Mouse (Mus musculus) olfactory bulb, adult 2 months (tissue): ENCODE results near the gene Ms4a7. TPM values are rescaled to one million over a fixed set of nuclear protein-coding genes. Genes with fewer than 3 reads are reported as not detected.

ENCODE experiments used
- H3K27ac ChIP-seq: fragments of 200-500 bp; 2 replicates; pipeline ENCODE4 v1.5.1; 2012; ENCODE audit warnings: low read depth, low read length; ENCODE audit not compliant: insufficient read depth
- H3K4me1 ChIP-seq: fragments of 200-500 bp; 2 replicates; pipeline ENCODE4 v1.6.1; 2012; ENCODE audit warnings: low read length; ENCODE audit not compliant: control insufficient read depth, insufficient read depth
- H3K4me3 ChIP-seq: fragments of 200-500 bp; 2 replicates; pipeline ENCODE4 v1.5.1; 2012; ENCODE audit warnings: mild to moderate bottlenecking, low read depth, low read length, moderate library complexity; ENCODE audit not compliant: insufficient read depth
- CTCF ChIP-seq: fragments of 200-500 bp; IDR thresholded peaks from 2 replicates; pipeline ENCODE4 v1.5.1; 2012; ENCODE audit warnings: low read depth, mild to moderate bottlenecking, low read length, moderate library complexity; ENCODE audit not compliant: insufficient read depth
- POLR2A ChIP-seq: fragments of 200-500 bp; IDR thresholded peaks from 2 replicates; pipeline ENCODE4 v1.6.1; 2012; ENCODE audit warnings: mild to moderate bottlenecking, low read depth, low read length, moderate library complexity; ENCODE audit not compliant: insufficient read depth
- WGBS: fragments of 180-500 bp; shearing (Covaris S2); methylation state at CpG from one replicate; pipeline ENCODE4 v1.1.7; 2018; 5-methylcytosine and 5-hydroxymethylcytosine counted together
- polyA plus RNA-seq: library from polyadenylated mRNA; stranded (reverse); fragments of >200 nt; gene quantifications from 2 replicates; pipeline ENCODE4 v1.2.4, GENCODE M21; 2012; ENCODE audit warnings: low replicate concordance; ENCODE audit not compliant: missing spikeins, insufficient read depth, insufficient read length

The Ms4a7 gene
- not detected in 2 replicates for polyA plus RNA-seq

- TF ChIP-seq CTCF (no peak), POLR2A (no peak)
- Histone ChIP-seq H3K4me3 (no peak within 1 kb of the TSS), H3K27ac (no peak within 1 kb of the TSS), H3K4me1 (no peaks in the 10 kb centered on the region)
- WGBS: 82% methylated on average over 6 of the region's 6 CpGs
Measured at GRCm38 (mm10) chr19:11335932-11336331, at the start of gene Ms4a7. TSS of gene Ms4a7 (minus strand) at chr19:11336146.

- H3K27ac ChIP-seq: no peak overlapping the region
- WGBS: 82% methylated on average over 2 of the region's 2 CpGs
- no peak overlapping the region for H3K4me3 ChIP-seq
- TF ChIP-seq POLR2A (no peak), CTCF (no peak)
- H3K4me1 ChIP-seq: no peaks in the 10 kb centered on the region
Measured at GRCm38 (mm10) chr19:11376399-11376798, 40.5 kb upstream of the Ms4a7 start.

DNA sequence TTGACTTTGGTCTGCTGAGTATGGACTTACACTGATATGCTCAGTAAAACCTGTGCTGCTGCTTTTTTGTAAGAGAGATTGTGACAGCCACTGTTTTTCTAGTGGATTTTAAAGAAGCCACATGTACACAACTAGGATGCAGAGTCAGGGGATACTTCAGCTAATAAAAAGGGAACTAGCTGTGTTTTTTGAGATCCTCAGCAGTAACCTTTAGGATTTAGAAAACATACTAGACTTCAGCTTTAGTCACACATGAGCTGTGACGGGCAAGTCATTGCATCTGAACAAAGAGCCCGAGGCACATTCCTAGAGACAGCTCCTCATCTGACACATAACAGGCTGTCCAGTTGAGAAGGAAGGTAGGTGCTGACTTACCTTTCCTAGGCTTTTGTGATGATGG is 39.3 kb upstream of the Ms4a7 start, which contains the start of gene Ms4a4a:
Ms4a4a (plus strand) TSS at position 251 of the 400 bp plus-strand sequence.
- TF ChIP-seq POLR2A (no peak), CTCF (no peak)
- H3K4me3 ChIP-seq: no peak within 1 kb of the TSS
- 82% methylated on average over 2 of the region's 2 CpGs for WGBS

DNA sequence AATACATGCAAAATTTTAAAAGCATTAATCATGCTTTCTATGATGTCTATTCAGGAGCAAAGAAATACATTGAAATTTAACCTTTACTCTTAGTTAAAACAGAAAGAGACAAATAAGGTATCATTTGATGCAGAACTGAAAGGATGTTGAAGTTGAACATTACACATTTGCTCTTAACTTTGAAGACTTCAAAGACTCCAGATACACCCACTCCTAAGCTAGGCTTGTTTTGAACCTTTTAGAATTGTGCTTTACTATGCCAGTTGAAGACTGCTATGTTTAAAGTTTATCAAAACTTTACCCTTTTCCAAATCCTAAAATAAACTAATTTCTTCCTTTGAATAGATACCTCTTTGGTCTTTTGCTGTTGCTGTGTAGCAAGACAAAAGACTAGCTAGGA is 35.2 kb upstream of the Ms4a7 start:
- TF ChIP-seq CTCF: no peak
- no peak for TF ChIP-seq POLR2A
- Histone ChIP-seq H3K4me3 (no peak overlapping the region), H3K27ac (no peak overlapping the region), H3K4me1 (no peaks in the 10 kb centered on the region)

More for the DNA sequence above, 39.3 kb upstream of the Ms4a7 start, which contains the start of gene Ms4a4a:
- no peak within 1 kb of the TSS for H3K27ac ChIP-seq
- H3K4me1 ChIP-seq: no peaks in the 10 kb centered on the region

- H3K4me1 ChIP-seq: no peaks in the 10 kb centered on the region
- 81% methylated on average over 3 of the region's 3 CpGs for WGBS
- TF ChIP-seq CTCF: no peak
- TF ChIP-seq POLR2A: no peak
- H3K4me3 ChIP-seq: no peak overlapping the region
- H3K27ac ChIP-seq: no peak overlapping the region
Measured at GRCm38 (mm10) chr19:11368310-11368709, 32.4 kb upstream of the Ms4a7 start.

GRCm38 (mm10) chr19:11362002-11362401 is 26.1 kb upstream of the Ms4a7 start:
- TF ChIP-seq CTCF (no peak), POLR2A (no peak)
- Histone ChIP-seq H3K4me3 (no peak overlapping the region), H3K4me1 (no peaks in the 10 kb centered on the region), H3K27ac (no peak overlapping the region)

GRCm38 (mm10) chr19:11360106-11360505 is 24.2 kb upstream of the Ms4a7 start:
- 63% methylated on average over 3 of the region's 3 CpGs for WGBS
- Histone ChIP-seq H3K27ac (no peak overlapping the region), H3K4me1 (no peaks in the 10 kb centered on the region), H3K4me3 (no peak overlapping the region)
- TF ChIP-seq CTCF (no peak), POLR2A (no peak)

GRCm38 (mm10) chr19:11355730-11356129 is 19.8 kb upstream of the Ms4a7 start:
- 85% methylated on average over 7 of the region's 7 CpGs for WGBS
- TF ChIP-seq POLR2A (no peak), CTCF (no peak)
- Histone ChIP-seq H3K4me1 (no peaks in the 10 kb centered on the region), H3K27ac (no peak overlapping the region), H3K4me3 (no peak overlapping the region)

DNA sequence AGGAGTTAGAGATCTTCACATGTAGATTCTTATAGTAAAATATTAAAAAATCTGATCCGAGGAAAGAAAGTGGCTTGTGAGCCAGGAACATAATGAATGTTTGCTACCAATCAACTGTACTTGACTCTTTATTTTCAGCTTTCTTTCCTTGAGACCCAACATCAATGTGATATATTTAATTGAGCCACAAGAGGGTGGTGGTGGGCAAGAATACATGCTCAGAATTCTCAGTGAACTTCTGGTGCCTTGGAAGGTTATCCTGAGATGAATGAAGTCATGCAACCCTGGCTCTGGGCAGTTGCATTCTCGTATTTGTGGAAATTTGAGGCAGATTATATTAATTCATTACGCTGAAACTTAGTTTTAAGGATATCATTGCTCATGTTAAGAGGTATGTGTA is 15.9 kb upstream of the Ms4a7 start:
- 46% methylated on average over 3 of the region's 3 CpGs for WGBS
- no peaks in the 10 kb centered on the region; the same call in 1 of the 2 replicates for H3K4me1 ChIP-seq
- H3K4me3 ChIP-seq: no peak overlapping the region
- TF ChIP-seq POLR2A (no peak), CTCF (no peak)
- no peak overlapping the region for H3K27ac ChIP-seq

DNA sequence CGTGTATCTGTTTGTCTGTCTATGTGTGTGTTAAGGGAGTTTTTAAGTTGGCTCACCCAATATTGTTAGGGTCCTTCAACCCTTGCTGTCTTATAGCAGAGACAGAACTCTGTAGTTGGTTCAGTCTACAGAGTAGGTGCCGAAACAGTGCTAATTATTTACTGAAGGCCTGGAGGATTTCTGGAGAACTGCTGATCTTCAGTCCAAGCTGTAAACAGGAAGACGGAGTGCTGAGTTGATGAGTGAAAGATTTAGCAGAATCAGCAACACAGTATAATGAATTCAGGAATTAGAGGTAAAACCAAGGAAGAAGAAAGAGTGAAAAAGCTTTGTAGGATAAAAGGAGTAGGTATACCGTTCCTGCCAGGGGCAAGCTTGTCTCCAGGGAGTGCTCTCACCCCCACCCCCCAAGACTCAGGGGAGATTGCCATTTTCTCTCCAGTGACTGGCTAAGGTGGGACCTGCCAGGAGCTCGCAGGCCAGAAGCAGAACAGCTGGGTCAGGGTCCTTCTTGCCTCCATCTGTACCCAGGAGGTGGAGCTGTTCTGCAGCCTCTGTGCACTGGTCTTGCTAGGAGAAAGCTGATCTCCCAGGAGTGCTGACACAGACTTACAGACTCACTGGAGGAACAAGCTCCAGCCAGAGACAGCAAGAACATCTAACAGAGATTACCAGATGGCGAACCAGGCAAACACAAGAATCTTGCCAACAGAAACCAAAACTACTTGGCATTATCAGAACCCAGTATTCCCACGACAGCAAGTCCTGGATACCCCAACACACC is 13.9 kb upstream of the Ms4a7 start:
- H3K4me1 ChIP-seq: no peaks in the 10 kb centered on the region; the same call in 1 of the 2 replicates
- WGBS: 65% methylated on average over 7 of the region's 7 CpGs
- H3K4me3 ChIP-seq: no peak overlapping the region
- TF ChIP-seq POLR2A: no peak
- no peak for TF ChIP-seq CTCF
- H3K27ac ChIP-seq: no peak overlapping the region
